ENCODE assay signal across 8 mouse cellular contexts in genomic region chr8:15729075-15729474, GRCm38 (mm10).
DNase-seq lines count a peak whose midpoint lies in the region; ATAC-seq and TF ChIP-seq lines count a peak whose summit lies in the region.

No protein-coding gene starts in this region.

- no peak overlapping the region for H3K27ac ChIP-seq in intestine, postnatal 0 days (ENCODE audit: low read depth, low read length)
- no peak overlapping the region for H3K27ac ChIP-seq in intestine, embryonic 15.5 days
- no peak overlapping the region for H3K27ac ChIP-seq in liver, embryonic 14.5 days

- no peaks in the 10 kb centered on the region for H3K36me3 ChIP-seq in intestine, postnatal 0 days (ENCODE audit: control insufficient read depth, insufficient read depth)
- H3K36me3 ChIP-seq in intestine, embryonic 15.5 days = no peaks in the 10 kb centered on the region
- H3K36me3 ChIP-seq in liver, embryonic 14.5 days (replicated peaks; ENCODE audit: control insufficient read depth, insufficient read depth, low read depth) = no peaks in the 10 kb centered on the region

- TF ChIP-seq CTCF in intestine, postnatal 0 days (IDR thresholded peaks at IDR 0.05; ENCODE audit: low read depth) = peak; percentile 66
- peak; percentile 38 for TF ChIP-seq CTCF in liver, embryonic 14.5 days (IDR thresholded peaks at IDR 0.05; ENCODE audit: low read depth)

- no peak for ATAC-seq in intestine, postnatal 0 days
- ATAC-seq in intestine, embryonic 15.5 days = no peak
- ATAC-seq in liver, embryonic 14.5 days (ENCODE audit: insufficient read depth) = no peak

- H3K4me2 ChIP-seq in intestine, postnatal 0 days (replicated peaks; ENCODE audit: low read depth) = no peak overlapping the region
- no peak overlapping the region for H3K4me2 ChIP-seq in intestine, embryonic 15.5 days (replicated peaks)
- no peak overlapping the region for H3K4me2 ChIP-seq in liver, embryonic 14.5 days (ENCODE audit: low read depth)

- H3K27me3 ChIP-seq in intestine, postnatal 0 days (replicated peaks; ENCODE audit: control insufficient read depth, insufficient read depth, low read length) = no peaks in the 10 kb centered on the region
- H3K27me3 ChIP-seq in intestine, embryonic 15.5 days (replicated peaks) = no peaks in the 10 kb centered on the region
- H3K27me3 ChIP-seq in liver, embryonic 14.5 days (ENCODE audit: control insufficient read depth, insufficient read depth, low read length) = no peaks in the 10 kb centered on the region

- WGBS in intestine, postnatal 0 days = 4% methylated on average over 1 of the region's 1 CpGs
- WGBS in intestine, embryonic 15.5 days = 3% methylated on average over 1 of the region's 1 CpGs
- WGBS in liver, embryonic 14.5 days (ENCODE audit: insufficient replicate concordance) = 3% methylated on average over 1 of the region's 1 CpGs

- no peak overlapping the region for H3K9ac ChIP-seq in intestine, postnatal 0 days (ENCODE audit: low read depth, low read length)
- no peak overlapping the region for H3K9ac ChIP-seq in intestine, embryonic 15.5 days
- H3K9ac ChIP-seq in liver, embryonic 14.5 days (replicated peaks) = no peak overlapping the region

- H3K4me3 ChIP-seq in intestine, postnatal 0 days (ENCODE audit: low read depth, low read length) = no peak overlapping the region
- no peak overlapping the region for H3K4me3 ChIP-seq in intestine, embryonic 15.5 days (replicated peaks)
- no peak overlapping the region for H3K4me3 ChIP-seq in liver, embryonic 14.5 days (ENCODE audit: insufficient read depth in 1 of 2, low read depth in 2 of 2, low read length in 2 of 2)

- DNase-seq in cerebellum, adult 11-12 months = peak; percentile 16
- peak; percentile 25 for DNase-seq in forelimb bud, embryonic 11.5 days (ENCODE audit: low read depth, low spot score)
- peak; percentile 76 for DNase-seq in kidney, postnatal 10 days
- no peak for DNase-seq in liver, embryonic 14.5 days (ENCODE audit: low read depth in 3 of 3, low spot score in 3 of 3)
- DNase-seq in right cerebral cortex, postnatal 10 days (ENCODE audit: low spot score in 2 of 2) = peak; percentile 69 to 77
- DNase-seq in thymus, postnatal 10 days (ENCODE audit: low spot score in 2 of 2) = no peak

- H3K9me3 ChIP-seq in intestine, postnatal 0 days (ENCODE audit: control insufficient read depth) = no peaks in the 10 kb centered on the region
- no peaks in the 10 kb centered on the region for H3K9me3 ChIP-seq in intestine, embryonic 15.5 days
- H3K9me3 ChIP-seq in liver, embryonic 14.5 days (ENCODE audit: control insufficient read depth, low read length) = no peaks in the 10 kb centered on the region

- TF ChIP-seq EP300 in liver, embryonic 14.5 days (IDR thresholded peaks at IDR 0.05; ENCODE audit: low read depth) = no peak

- no peaks in the 10 kb centered on the region for H3K4me1 ChIP-seq in intestine, postnatal 0 days (replicated peaks; ENCODE audit: control insufficient read depth, insufficient read depth, low read length)
- H3K4me1 ChIP-seq in intestine, embryonic 15.5 days (replicated peaks) = no peaks in the 10 kb centered on the region
- no peaks in the 10 kb centered on the region for H3K4me1 ChIP-seq in liver, embryonic 14.5 days (replicated peaks; ENCODE audit: control insufficient read depth in 2 of 2, insufficient read depth in 2 of 2, low read length in 1 of 2)

Comparison
In these comparisons a context has a peak if more than half of its experiments do, and no peak if none do; other contexts are left out.
1. DNase-seq: peak in cerebellum, adult 11-12 months (single experiment), forelimb bud, embryonic 11.5 days (single experiment), kidney, postnatal 10 days (single experiment) and right cerebral cortex, postnatal 10 days (2 of 2); none in liver, embryonic 14.5 days (0 of 3) and thymus, postnatal 10 days (0 of 2).